Mouse (Mus musculus) small intestine, adult 2 months (tissue): ENCODE measurements around the gene Lrig1. TPM values are rescaled to one million over a fixed set of nuclear protein-coding genes. Genes with fewer than 3 reads are reported as not detected.

ENCODE experiments used
- H3K27ac ChIP-seq: fragments of 200-500 bp; 2 replicates; pipeline ENCODE4 v1.5.1; 2012; ENCODE audit warnings: low read depth, low read length, control low read depth, inconsistent platforms; ENCODE audit not compliant: insufficient read depth
- H3K27me3 ChIP-seq: fragments of 200-500 bp; 2 replicates; pipeline ENCODE4 v1.6.1; 2012; ENCODE audit warnings: mild to moderate bottlenecking, moderate library complexity, low read length, inconsistent platforms; ENCODE audit not compliant: control insufficient read depth, insufficient read depth
- H3K36me3 ChIP-seq: fragments of 200-500 bp; 2 replicates; pipeline ENCODE4 v1.6.1; 2012; ENCODE audit warnings: mild to moderate bottlenecking, low read length, control low read depth, inconsistent platforms; ENCODE audit not compliant: control insufficient read depth, insufficient read depth
- H3K4me1 ChIP-seq: fragments of 200-500 bp; 2 replicates; pipeline ENCODE4 v1.6.1; 2012; ENCODE audit warnings: low read length, inconsistent platforms, mixed read lengths; ENCODE audit not compliant: control insufficient read depth, insufficient read depth, insufficient read length
- H3K4me3 ChIP-seq: fragments of 200-500 bp; 2 replicates; pipeline ENCODE4 v1.5.1; 2012; ENCODE audit warnings: low read depth, mild to moderate bottlenecking, control low read depth, inconsistent platforms, low read length, moderate library complexity
- CTCF ChIP-seq: fragments of 200-500 bp; IDR thresholded peaks from 2 replicates; pipeline ENCODE4 v1.5.1; 2012; ENCODE audit warnings: low read depth, mild to moderate bottlenecking, control low read depth, inconsistent platforms, low read length, moderate library complexity, mixed read lengths; ENCODE audit not compliant: insufficient replicate concordance, insufficient read length; ENCODE audit errors: extremely low read depth
- POLR2A ChIP-seq: fragments of 200-500 bp; IDR thresholded peaks from 2 replicates; pipeline ENCODE4 v1.6.1; 2012; ENCODE audit warnings: low read depth, mild to moderate bottlenecking, control low read depth, inconsistent platforms, low read length, moderate library complexity
- WGBS: fragments of 180-500 bp; shearing (Covaris S2); methylation state at CpG from one replicate; pipeline ENCODE4 v1.1.7; 2018; 5-methylcytosine and 5-hydroxymethylcytosine counted together
- polyA plus RNA-seq: library from polyadenylated mRNA; depleted of rRNA; stranded (reverse); fragments of >200 nt; gene quantifications from 2 replicates; pipeline ENCODE4 v1.2.3, GENCODE M21; 2012

The Lrig1 gene
- polyA plus RNA-seq, 1 experiment: 29.8 TPM

DNA sequence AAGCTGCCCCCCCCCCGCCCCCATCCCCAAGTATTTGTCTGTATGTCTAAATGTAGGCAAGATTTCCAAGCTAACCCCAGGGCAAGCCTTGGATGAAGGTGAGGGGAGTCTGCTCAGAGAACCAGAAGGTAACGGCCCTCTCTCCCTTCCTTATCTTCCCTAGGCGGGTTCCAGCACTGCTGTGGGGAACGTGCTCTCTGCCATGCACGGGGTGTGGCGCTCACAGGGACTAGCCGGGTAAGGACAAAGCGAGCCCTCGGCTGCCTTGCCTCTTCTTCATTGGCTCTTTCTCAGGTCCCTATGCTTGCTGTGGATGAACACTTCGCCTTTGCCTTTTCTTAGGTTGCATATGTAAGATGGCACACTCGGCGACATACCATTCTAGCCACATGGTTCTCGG lies 100.9 kb downstream of the Lrig1 start:
- peaks cover 11% of the 10 kb centered on the region for H3K36me3 ChIP-seq
- H3K4me3 ChIP-seq: no peak overlapping the region
- WGBS: 62% methylated on average over 13 of the region's 13 CpGs
- H3K4me1 ChIP-seq: no peaks in the 10 kb centered on the region
- no peak overlapping the region for H3K27ac ChIP-seq
- TF ChIP-seq POLR2A (no peak), CTCF (no peak)
- no peaks in the 10 kb centered on the region for H3K27me3 ChIP-seq

DNA sequence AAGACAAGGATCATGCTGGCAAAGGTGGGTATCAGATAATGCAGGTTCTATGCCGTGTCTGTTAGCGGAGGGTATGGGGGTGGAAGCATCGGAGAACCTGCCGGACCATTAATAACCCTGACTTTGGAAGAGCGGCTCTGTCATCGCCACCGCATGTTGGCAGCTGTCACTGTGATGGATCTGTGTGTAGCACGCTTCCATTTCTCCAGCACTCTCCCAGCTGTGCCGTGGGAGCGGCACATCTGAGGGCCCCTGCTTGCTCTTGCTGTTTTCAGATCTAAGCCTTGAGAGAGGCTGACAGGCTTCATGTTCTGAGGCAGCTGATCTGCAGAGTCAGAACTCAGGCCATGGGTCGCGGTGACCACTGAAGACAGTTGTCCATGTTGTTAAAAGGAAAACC lies 101.5 kb downstream of the Lrig1 start:
- Histone ChIP-seq H3K27ac (no peak overlapping the region), H3K4me3 (no peak overlapping the region), H3K36me3 (peaks cover 7% of the 10 kb centered on the region), H3K4me1 (no peaks in the 10 kb centered on the region), H3K27me3 (no peaks in the 10 kb centered on the region)
- WGBS: 85% methylated on average over 12 of the region's 12 CpGs
- TF ChIP-seq CTCF (no peak), POLR2A (no peak)

DNA sequence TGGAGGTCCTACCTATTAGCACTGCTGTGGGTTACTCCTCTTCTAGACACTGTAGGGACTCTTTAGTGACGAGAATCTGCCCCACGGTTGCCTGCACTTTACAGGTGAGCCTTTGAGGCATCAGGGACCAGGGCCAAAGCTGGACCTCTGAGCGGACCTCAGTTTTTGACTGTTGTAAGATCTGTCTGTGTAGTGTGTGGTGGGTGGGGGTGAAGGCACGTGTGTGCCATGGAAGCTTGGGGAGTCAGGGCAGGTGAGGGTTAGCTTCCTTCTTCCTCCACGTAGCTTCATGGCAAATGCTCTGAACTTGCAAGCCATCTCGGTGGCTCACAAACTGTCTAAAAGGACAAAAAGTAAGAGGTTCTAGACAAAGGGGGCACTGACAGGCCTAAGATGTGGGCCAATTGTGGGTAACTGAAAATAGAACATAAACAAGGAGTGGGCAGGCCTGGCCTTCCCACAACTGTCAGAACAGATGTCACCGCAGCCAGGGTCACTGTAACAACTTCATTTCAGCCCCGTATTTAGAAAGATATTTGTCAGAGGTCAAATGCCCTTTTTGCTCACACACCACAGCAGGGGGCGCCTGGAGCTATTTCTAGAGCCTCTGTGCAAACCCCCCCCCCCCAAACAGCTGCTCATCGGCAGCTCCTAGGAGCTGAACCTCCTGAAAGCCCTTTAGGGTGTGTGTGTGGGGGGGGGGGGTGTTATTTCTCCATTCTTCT lies 103.0 kb downstream of the Lrig1 start:
- Histone ChIP-seq H3K4me3 (no peak overlapping the region), H3K27ac (no peak overlapping the region), H3K4me1 (no peaks in the 10 kb centered on the region; the same call in 1 of the 2 replicates), H3K27me3 (no peaks in the 10 kb centered on the region), H3K36me3 (no peaks in the 10 kb centered on the region; the same call in 1 of the 2 replicates)
- WGBS: 70% methylated on average over 10 of the region's 10 CpGs
- TF ChIP-seq POLR2A (no peak), CTCF (no peak)

GRCm38 (mm10) chr6:94596051-94596760 lies 103.8 kb downstream of the Lrig1 start:
- Histone ChIP-seq H3K4me3 (no peak overlapping the region), H3K27ac (no peak overlapping the region), H3K36me3 (no peaks in the 10 kb centered on the region; the same call in 1 of the 2 replicates), H3K27me3 (no peaks in the 10 kb centered on the region), H3K4me1 (peaks cover 3% of the 10 kb centered on the region)
- WGBS: 88% methylated on average over 14 of the region's 14 CpGs
- no peak for TF ChIP-seq CTCF
- no peak for TF ChIP-seq POLR2A

DNA sequence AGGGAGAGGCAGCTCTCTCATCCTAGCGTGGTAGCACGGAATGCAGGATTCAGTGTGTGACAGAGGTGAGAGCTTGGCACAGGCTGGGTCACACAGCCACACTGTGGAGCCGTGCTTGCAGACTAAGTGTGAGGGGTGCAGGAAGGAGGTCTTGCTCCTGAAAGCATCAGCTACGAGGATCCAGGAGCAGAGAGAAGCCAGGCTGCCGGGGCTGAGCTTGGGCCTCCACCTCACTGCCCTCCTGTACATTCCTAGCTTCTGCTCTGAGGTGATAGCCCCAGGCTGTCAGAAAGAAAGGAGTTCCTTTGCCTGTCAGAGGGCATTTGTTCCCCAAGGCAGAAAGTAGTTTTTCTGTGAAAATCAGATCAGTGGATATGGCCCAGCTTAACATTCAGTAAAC lies 104.8 kb downstream of the Lrig1 start:
- 88% methylated on average over 5 of the region's 5 CpGs for WGBS
- TF ChIP-seq POLR2A (no peak), CTCF (no peak)

GRCm38 (mm10) chr6:94594711-94595110 lies 105.2 kb downstream of the Lrig1 start:
- H3K36me3 ChIP-seq: no peaks in the 10 kb centered on the region; the same call in 1 of the 2 replicates
- peaks cover 3% of the 10 kb centered on the region for H3K4me1 ChIP-seq
- H3K27ac ChIP-seq: no peak overlapping the region
- H3K4me3 ChIP-seq: no peak overlapping the region
- 91% methylated on average over 11 of the region's 11 CpGs for WGBS
- no peak for TF ChIP-seq POLR2A
- TF ChIP-seq CTCF: no peak
- no peaks in the 10 kb centered on the region for H3K27me3 ChIP-seq

More for the DNA sequence above, 104.8 kb downstream of the Lrig1 start:
- Histone ChIP-seq H3K27ac (no peak overlapping the region), H3K36me3 (no peaks in the 10 kb centered on the region; the same call in 1 of the 2 replicates), H3K4me1 (peaks cover 3% of the 10 kb centered on the region), H3K4me3 (no peak overlapping the region), H3K27me3 (no peaks in the 10 kb centered on the region)

DNA sequence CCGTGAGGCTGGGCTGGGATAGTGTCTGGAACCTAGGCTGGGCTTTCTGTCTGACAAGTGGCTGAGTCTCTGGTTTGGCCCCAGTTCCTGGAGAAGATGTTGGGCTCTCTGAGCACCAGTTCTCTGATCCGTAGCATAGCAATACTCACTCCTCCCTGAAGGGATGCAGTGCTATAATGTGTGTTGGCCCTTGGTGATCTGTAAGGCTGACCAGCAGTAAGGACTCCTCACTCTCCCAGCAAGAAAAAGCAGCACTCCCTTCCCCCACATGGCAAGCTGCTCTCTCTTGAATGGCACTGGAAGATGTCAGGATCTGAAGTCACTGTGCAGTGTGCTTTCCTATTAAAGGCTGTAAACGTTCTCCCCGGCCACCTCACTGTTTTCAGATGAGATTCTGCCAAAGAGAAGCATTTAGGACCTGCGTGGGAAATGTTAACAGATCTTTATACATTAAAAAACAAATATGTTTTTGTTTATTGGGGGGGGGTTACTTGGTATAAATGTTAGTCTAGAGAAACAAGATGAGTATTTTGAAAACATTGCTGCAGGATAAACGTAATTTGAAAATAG lies 105.8 kb downstream of the Lrig1 start:
- Histone ChIP-seq H3K27me3 (no peaks in the 10 kb centered on the region), H3K4me1 (peaks cover 3% of the 10 kb centered on the region), H3K27ac (no peak overlapping the region), H3K36me3 (no peaks in the 10 kb centered on the region; the same call in 1 of the 2 replicates), H3K4me3 (no peak overlapping the region)
- 82% methylated on average over 6 of the region's 6 CpGs for WGBS
- TF ChIP-seq CTCF (no peak), POLR2A (no peak)
